Comparison of ENCODE assay signal across 28 mouse cellular contexts in the genomic region with DNA sequence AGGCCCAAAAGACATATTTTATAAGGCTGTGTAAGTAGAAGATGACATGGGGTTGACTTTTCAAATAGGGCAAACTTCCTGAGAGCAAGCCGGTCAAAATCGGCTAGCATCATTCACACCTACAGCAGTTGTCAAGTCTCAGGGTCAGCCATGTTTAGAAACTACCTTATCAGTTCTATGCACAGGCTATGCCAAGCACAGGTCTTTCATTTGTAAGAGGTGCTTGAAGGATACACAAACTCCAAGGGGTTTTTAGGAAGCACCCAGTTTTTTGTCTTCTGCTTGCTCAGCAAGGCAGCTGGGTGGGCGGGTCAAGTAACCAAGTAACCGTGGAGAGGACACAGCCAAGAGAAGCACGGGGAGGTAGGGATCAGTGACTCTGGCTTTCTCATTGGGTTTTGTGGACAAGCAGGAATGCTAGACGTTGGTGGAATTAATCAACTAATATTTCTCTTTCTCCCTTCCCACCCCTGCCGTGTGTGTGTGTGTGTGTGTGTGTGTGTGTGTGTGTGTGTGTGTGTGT. TPM values are rescaled to one million over a fixed set of nuclear protein-coding genes. Genes with fewer than 3 reads are reported as not detected.
DNase-seq lines count a peak whose midpoint lies in the region; ATAC-seq and TF ChIP-seq lines count a peak whose summit lies in the region.
"Had no signal": no experiment of that assay in that cellular context is flagged by ENCODE, and none has a peak within 500 bp of the region (broad histone marks: within the 10 kb centered on the region; RNA-seq: fewer than 3 reads in every experiment).

No protein-coding gene starts in this region.

- H3K4me3 ChIP-seq in heart, postnatal 0 days (ENCODE audit: low read depth, low read length), result no peak overlapping the region
- H3K4me3 ChIP-seq in kidney, postnatal 0 days (replicated peaks; ENCODE audit: low read depth, low read length), result no peak overlapping the region
- no peak overlapping the region for H3K4me3 ChIP-seq in midbrain, embryonic 10.5 days
- H3K4me3 ChIP-seq in midbrain, embryonic 15.5 days, result no peak overlapping the region
- H3K4me3 ChIP-seq: embryonic facial prominence, embryonic 12.5 days; gastrocnemius, adult 2 months; heart, embryonic 13.5 days; intestine, embryonic 15.5 days; limb, embryonic 15.5 days; liver, embryonic 13.5 days; stomach, embryonic 15.5 days had no signal

- 40% methylated on average over 7 of the region's 7 CpGs for WGBS in heart, postnatal 0 days
- 37% methylated on average over 6 of the region's 7 CpGs for WGBS in kidney, postnatal 0 days
- WGBS in midbrain, embryonic 10.5 days, result 61% methylated on average over 6 of the region's 7 CpGs
- WGBS in midbrain, embryonic 15.5 days, result 51% methylated on average over 7 of the region's 7 CpGs

- peaks cover 23% of the 10 kb centered on the region for H3K4me1 ChIP-seq in heart, postnatal 0 days (ENCODE audit: control insufficient read depth, insufficient read depth)
- H3K4me1 ChIP-seq in kidney, postnatal 0 days (replicated peaks; ENCODE audit: insufficient read depth, low read length), result no peaks in the 10 kb centered on the region
- peaks cover 55% of the 10 kb centered on the region for H3K4me1 ChIP-seq in midbrain, embryonic 10.5 days
- H3K4me1 ChIP-seq in midbrain, embryonic 15.5 days, result peaks cover 52% of the 10 kb centered on the region
- H3K4me1 ChIP-seq: intestine, embryonic 15.5 days; liver, embryonic 13.5 days had no signal

- DNase-seq in heart, postnatal 0 days (ENCODE audit: low spot score), result peak; percentile 25
- DNase-seq in heart, postnatal 25 days (ENCODE audit: low spot score), result no peak
- peak; percentile 60 for DNase-seq in kidney, postnatal 0 days (ENCODE audit: low spot score)
- no peak for DNase-seq in kidney, postnatal 14 days
- no peak for DNase-seq in midbrain, embryonic 10.5 days (ENCODE audit: low spot score)
- DNase-seq: adrenal gland, adult 8-10 months; cerebellum, adult 9-11 months; embryo, embryonic 11 days; gastrocnemius, adult 2 months; gastrocnemius, postnatal 36 days; heart, postnatal 4 days; layer of hippocampus, postnatal 36 days; left cerebral cortex, postnatal 4 days; liver, embryonic 13.5 days; lung, adult 18-20 months; lung, postnatal 14 days; right cerebral cortex, postnatal 25 days had no signal

- H3K4me2 ChIP-seq in heart, postnatal 0 days (ENCODE audit: low read depth, low read length), result no peak overlapping the region
- no peak overlapping the region for H3K4me2 ChIP-seq in kidney, postnatal 0 days (ENCODE audit: low read length)
- H3K4me2 ChIP-seq in midbrain, embryonic 15.5 days, result no peak overlapping the region
- H3K4me2 ChIP-seq: embryonic facial prominence, embryonic 12.5 days; heart, embryonic 13.5 days; intestine, embryonic 15.5 days; limb, embryonic 15.5 days; liver, embryonic 13.5 days; stomach, embryonic 15.5 days had no signal

- no peak overlapping the region for H3K27ac ChIP-seq in heart, postnatal 0 days (ENCODE audit: low read depth)
- H3K27ac ChIP-seq in kidney, postnatal 0 days, result no peak overlapping the region
- H3K27ac ChIP-seq in midbrain, embryonic 10.5 days (replicated peaks), result peak overlapping the region; percentile 38; the same call in 1 of the 2 replicates
- no peak overlapping the region for H3K27ac ChIP-seq in midbrain, embryonic 15.5 days
- H3K27ac ChIP-seq: embryonic facial prominence, embryonic 12.5 days; gastrocnemius, adult 2 months; heart, embryonic 13.5 days; intestine, embryonic 15.5 days; limb, embryonic 15.5 days; liver, embryonic 13.5 days; stomach, embryonic 15.5 days had no signal

- no peak for TF ChIP-seq EP300 in heart, postnatal 0 days (IDR thresholded peaks at IDR 0.05; ENCODE audit: low read depth)

- 0 out of 2 replicates have a peak, but pooled peaks have one; percentile 24 for ATAC-seq in heart, postnatal 0 days (ENCODE audit: insufficient read depth, low read depth)
- ATAC-seq in kidney, postnatal 0 days (replicated peaks; ENCODE audit: low FRiP score, low read depth), result no peak
- ATAC-seq in midbrain, embryonic 15.5 days (replicated peaks), result no peak
- ATAC-seq: forebrain, embryonic 16.5 days; hindbrain, embryonic 16.5 days; intestine, embryonic 15.5 days; midbrain, embryonic 16.5 days had no signal

- no peak for TF ChIP-seq CTCF in heart, postnatal 0 days (IDR thresholded peaks at IDR 0.05; ENCODE audit: low read depth)
- no peak for TF ChIP-seq CTCF in kidney, postnatal 0 days (IDR thresholded peaks at IDR 0.05; ENCODE audit: low read depth)

- no peaks in the 10 kb centered on the region for H3K9me3 ChIP-seq in heart, postnatal 0 days (replicated peaks; ENCODE audit: control insufficient read depth, low read length)
- H3K9me3 ChIP-seq in kidney, postnatal 0 days (replicated peaks; ENCODE audit: low read length), result no peaks in the 10 kb centered on the region
- no peaks in the 10 kb centered on the region for H3K9me3 ChIP-seq in midbrain, embryonic 10.5 days (replicated peaks)
- no peaks in the 10 kb centered on the region for H3K9me3 ChIP-seq in midbrain, embryonic 15.5 days
- H3K9me3 ChIP-seq: embryonic facial prominence, embryonic 12.5 days; heart, embryonic 13.5 days; intestine, embryonic 15.5 days; limb, embryonic 15.5 days; liver, embryonic 13.5 days; stomach, embryonic 15.5 days had no signal

- intact Hi-C loops in heart, postnatal 25 days (cut with DNase I), result no loop called here

- no peak overlapping the region for H3K9ac ChIP-seq in heart, postnatal 0 days (replicated peaks; ENCODE audit: low read depth, low read length)
- H3K9ac ChIP-seq in kidney, postnatal 0 days (ENCODE audit: low read depth, low read length), result no peak overlapping the region
- H3K9ac ChIP-seq in midbrain, embryonic 15.5 days, result no peak overlapping the region
- H3K9ac ChIP-seq: embryonic facial prominence, embryonic 12.5 days; heart, embryonic 13.5 days; intestine, embryonic 15.5 days; limb, embryonic 15.5 days; liver, embryonic 13.5 days; stomach, embryonic 15.5 days had no signal

- H3K36me3 ChIP-seq in heart, postnatal 0 days (replicated peaks; ENCODE audit: control insufficient read depth, insufficient read depth, low read length), result no peaks in the 10 kb centered on the region
- no peaks in the 10 kb centered on the region for H3K36me3 ChIP-seq in kidney, postnatal 0 days (ENCODE audit: insufficient read depth, low read length)
- peaks cover 15% of the 10 kb centered on the region for H3K36me3 ChIP-seq in midbrain, embryonic 10.5 days
- H3K36me3 ChIP-seq in midbrain, embryonic 15.5 days (replicated peaks), result no peaks in the 10 kb centered on the region
- H3K36me3 ChIP-seq: embryonic facial prominence, embryonic 12.5 days; heart, embryonic 13.5 days; intestine, embryonic 15.5 days; limb, embryonic 15.5 days; liver, embryonic 13.5 days; stomach, embryonic 15.5 days had no signal

- H3K27me3 ChIP-seq in heart, postnatal 0 days (ENCODE audit: control insufficient read depth, insufficient read depth, low read length), result no peaks in the 10 kb centered on the region
- H3K27me3 ChIP-seq in kidney, postnatal 0 days (ENCODE audit: insufficient read depth, low read length), result no peaks in the 10 kb centered on the region
- H3K27me3 ChIP-seq in midbrain, embryonic 10.5 days (ENCODE audit: low read depth, poor library complexity, severe bottlenecking), result no peaks in the 10 kb centered on the region
- no peaks in the 10 kb centered on the region for H3K27me3 ChIP-seq in midbrain, embryonic 15.5 days (replicated peaks)
- H3K27me3 ChIP-seq: CH12.LX; embryonic facial prominence, embryonic 12.5 days; heart, embryonic 13.5 days; intestine, embryonic 15.5 days; limb, embryonic 15.5 days; liver, embryonic 13.5 days; stomach, embryonic 15.5 days had no signal

RNA-seq across cellular contexts. Expression of a gene that starts 15.4 kb away (rescaled TPM):
- 8.9 and 14.5 TPM in 2 replicates for total RNA-seq in heart, postnatal 0 days (2014; rRNA removed; ENCODE audit: low replicate concordance)
- polyA plus RNA-seq in heart, postnatal 0 days (2015; fragmentation: Nextera tagmentation; extraction: Ambion mirVana), result 7.4 and 8.3 TPM in 2 replicates
- 10 to 100 TPM in 1 of 2 experiments, 1 to 10 TPM in 1; 9.2 to 12.0 TPM for total RNA-seq in heart, postnatal 25 days (2021)
- 7.0 and 8.2 TPM in 2 replicates for polyA plus RNA-seq in kidney, postnatal 0 days (2015; fragmentation: Nextera tagmentation; extraction: Ambion mirVana)
- 47.7 and 66.6 TPM in 2 replicates for polyA plus RNA-seq in midbrain, embryonic 10.5 days (2016; fragmentation: Nextera tagmentation; extraction: Ambion mirVana)
- polyA plus RNA-seq in midbrain, embryonic 15.5 days (2015; fragmentation: Nextera tagmentation; extraction: Ambion mirVana), result 119 and 123 TPM in 2 replicates
- total RNA-seq: CH12.LX; neutrophil, adult 5-6 weeks had no signal

RNA-seq across cellular contexts. Expression of a gene that starts 44.0 kb away (rescaled TPM):
- 6.3 and 10.0 TPM in 2 replicates for total RNA-seq in heart, postnatal 0 days (2014; rRNA removed; ENCODE audit: low replicate concordance)
- 5.2 and 5.3 TPM in 2 replicates for polyA plus RNA-seq in heart, postnatal 0 days (2015; fragmentation: Nextera tagmentation; extraction: Ambion mirVana)
- total RNA-seq in heart, postnatal 25 days (2021), result 10 to 100 TPM; 10.6 TPM
- polyA plus RNA-seq in kidney, postnatal 0 days (2015; fragmentation: Nextera tagmentation; extraction: Ambion mirVana), result 9.5 and 9.8 TPM in 2 replicates
- 16.2 and 16.5 TPM in 2 replicates for polyA plus RNA-seq in midbrain, embryonic 10.5 days (2016; fragmentation: Nextera tagmentation; extraction: Ambion mirVana)
- 9.5 and 10.5 TPM in 2 replicates for polyA plus RNA-seq in midbrain, embryonic 15.5 days (2015; fragmentation: Nextera tagmentation; extraction: Ambion mirVana)

RNA-seq across cellular contexts. Expression of a gene that starts 46.2 kb away (rescaled TPM):
- total RNA-seq in heart, postnatal 0 days (2014; rRNA removed; ENCODE audit: low replicate concordance), result 16.4 and 27.3 TPM in 2 replicates
- 11.8 and 14.2 TPM in 2 replicates for polyA plus RNA-seq in heart, postnatal 0 days (2015; fragmentation: Nextera tagmentation; extraction: Ambion mirVana)
- total RNA-seq in heart, postnatal 25 days (2021), result 10 to 100 TPM in 1 of 2 experiments, 1 to 10 TPM in 1; 8.2 to 10.4 TPM
- 19.8 and 20.8 TPM in 2 replicates for polyA plus RNA-seq in kidney, postnatal 0 days (2015; fragmentation: Nextera tagmentation; extraction: Ambion mirVana)
- 13.0 and 14.2 TPM in 2 replicates for polyA plus RNA-seq in midbrain, embryonic 10.5 days (2016; fragmentation: Nextera tagmentation; extraction: Ambion mirVana)
- 7.0 and 7.8 TPM in 2 replicates for polyA plus RNA-seq in midbrain, embryonic 15.5 days (2015; fragmentation: Nextera tagmentation; extraction: Ambion mirVana)
- total RNA-seq: neutrophil, adult 5-6 weeks had no signal

Comparison
In these comparisons a context has a peak if more than half of its experiments do, and no peak if none do; other contexts are left out.
1. DNase-seq: peak in heart, postnatal 0 days (single experiment) and kidney, postnatal 0 days (single experiment); none in heart, postnatal 25 days (single experiment), kidney, postnatal 14 days (single experiment) and midbrain, embryonic 10.5 days (single experiment).